Mouse (Mus musculus): ENCODE measurements around the gene Usp8. TPM values are rescaled to one million over a fixed set of nuclear protein-coding genes. Genes with fewer than 3 reads are reported as not detected.

The Usp8 gene
- polyA plus RNA-seq, 1 experiment: 31.2 TPM

GRCm38 (mm10) chr2:126675169-126676121 lies 31.7 kb upstream of the Usp8 start:
- Histone ChIP-seq H3K4me3 (ENCODE audit: insufficient read depth, low read depth, low read length) (peak overlapping the region; percentile 86), H3K4me1 (ENCODE audit: control insufficient read depth, insufficient read depth, low read length) (peaks cover 15% of the 10 kb centered on the region)
- under 1% methylated on average over 99 of the region's 99 CpGs for WGBS

GRCm38 (mm10) chr2:126676122-126676515 lies 31.0 kb upstream of the Usp8 start, which contains the start of gene Gabpb1:
Gene Gabpb1, minus strand, starts transcription at chr2:126676337.
- Histone ChIP-seq H3K4me3 (ENCODE audit: insufficient read depth, low read depth, low read length) (peak within 1 kb of the TSS; percentile 86), H3K4me1 (ENCODE audit: control insufficient read depth, insufficient read depth, low read length) (peaks cover 15% of the 10 kb centered on the region), H3K27ac (ENCODE audit: insufficient read depth, low read depth, low read length) (peak within 1 kb of the TSS; percentile 94), H3K27me3 (replicated peaks; ENCODE audit: control insufficient read depth, insufficient read depth, low read length) (no peaks in the 10 kb centered on the region), H3K36me3 (ENCODE audit: control insufficient read depth, insufficient read depth, low read length) (no peaks in the 10 kb centered on the region)
- DNase-seq: no peak
- WGBS: 18% methylated on average over 12 of the region's 12 CpGs
- TF ChIP-seq CTCF (conservative IDR thresholded peaks at IDR 0.05; ENCODE audit: insufficient read depth, insufficient read length, low read depth, low read length): no peak
- TF ChIP-seq POLR2A (IDR thresholded peaks at IDR 0.05; ENCODE audit: low read depth, low read length): no peak

More at GRCm38 (mm10) chr2:126675169-126676121, 31.7 kb upstream of the Usp8 start:
- Histone ChIP-seq H3K36me3 (ENCODE audit: control insufficient read depth, insufficient read depth, low read length) (no peaks in the 10 kb centered on the region), H3K27ac (ENCODE audit: insufficient read depth, low read depth, low read length) (peak overlapping the region; percentile 94), H3K27me3 (replicated peaks; ENCODE audit: control insufficient read depth, insufficient read depth, low read length) (no peaks in the 10 kb centered on the region)
- DNase-seq: peak; percentile 93
- TF ChIP-seq POLR2A (IDR thresholded peaks at IDR 0.05; ENCODE audit: low read depth, low read length): peak; percentile 83
- no peak for TF ChIP-seq CTCF (conservative IDR thresholded peaks at IDR 0.05; ENCODE audit: insufficient read depth, insufficient read length, low read depth, low read length)

GRCm38 (mm10) chr2:126677366-126677765 lies 29.8 kb upstream of the Usp8 start:
- H3K27ac ChIP-seq (ENCODE audit: insufficient read depth, low read depth, low read length): 0 out of 2 replicates have a peak overlapping the region, but pooled peaks have one; percentile 20
- TF ChIP-seq CTCF (conservative IDR thresholded peaks at IDR 0.05; ENCODE audit: insufficient read depth, insufficient read length, low read depth, low read length) (no peak), POLR2A (IDR thresholded peaks at IDR 0.05; ENCODE audit: low read depth, low read length) (no peak)
- 57% methylated on average over 1 of the region's 1 CpGs for WGBS
- H3K27me3 ChIP-seq (replicated peaks; ENCODE audit: control insufficient read depth, insufficient read depth, low read length): no peaks in the 10 kb centered on the region
- H3K4me1 ChIP-seq (ENCODE audit: control insufficient read depth, insufficient read depth, low read length): peaks cover 12% of the 10 kb centered on the region
- H3K36me3 ChIP-seq (ENCODE audit: control insufficient read depth, insufficient read depth, low read length): no peaks in the 10 kb centered on the region
- no peak overlapping the region for H3K4me3 ChIP-seq (ENCODE audit: insufficient read depth, low read depth, low read length)
- no peak for DNase-seq

GRCm38 (mm10) chr2:126682333-126682732 lies 24.8 kb upstream of the Usp8 start:
- 49% methylated on average over 2 of the region's 2 CpGs for WGBS
- Histone ChIP-seq H3K36me3 (ENCODE audit: control insufficient read depth, insufficient read depth, low read length) (no peaks in the 10 kb centered on the region), H3K27ac (ENCODE audit: insufficient read depth, low read depth, low read length) (peak overlapping the region; percentile 76), H3K4me3 (ENCODE audit: insufficient read depth, low read depth, low read length) (no peak overlapping the region), H3K27me3 (replicated peaks; ENCODE audit: control insufficient read depth, insufficient read depth, low read length) (no peaks in the 10 kb centered on the region), H3K4me1 (ENCODE audit: control insufficient read depth, insufficient read depth, low read length) (peaks cover 2% of the 10 kb centered on the region; the same call in 1 of the 2 replicates)
- DNase-seq: peak; percentile 51
- TF ChIP-seq CTCF (conservative IDR thresholded peaks at IDR 0.05; ENCODE audit: insufficient read depth, insufficient read length, low read depth, low read length) (no peak), POLR2A (IDR thresholded peaks at IDR 0.05; ENCODE audit: low read depth, low read length) (no peak)

GRCm38 (mm10) chr2:126682937-126683336 lies 24.2 kb upstream of the Usp8 start:
- no peaks in the 10 kb centered on the region for H3K36me3 ChIP-seq (ENCODE audit: control insufficient read depth, insufficient read depth, low read length)
- WGBS: 83% methylated on average over 1 of the region's 1 CpGs
- no peak overlapping the region for H3K4me3 ChIP-seq (ENCODE audit: insufficient read depth, low read depth, low read length)
- TF ChIP-seq POLR2A (IDR thresholded peaks at IDR 0.05; ENCODE audit: low read depth, low read length) (no peak), CTCF (conservative IDR thresholded peaks at IDR 0.05; ENCODE audit: insufficient read depth, insufficient read length, low read depth, low read length) (no peak)
- H3K27me3 ChIP-seq (replicated peaks; ENCODE audit: control insufficient read depth, insufficient read depth, low read length): no peaks in the 10 kb centered on the region
- no peaks in the 10 kb centered on the region; the same call in 1 of the 2 replicates for H3K4me1 ChIP-seq (ENCODE audit: control insufficient read depth, insufficient read depth, low read length)
- H3K27ac ChIP-seq (ENCODE audit: insufficient read depth, low read depth, low read length): no peak overlapping the region
- DNase-seq: no peak

GRCm38 (mm10) chr2:126691290-126691689 lies 15.8 kb upstream of the Usp8 start:
- 83% methylated on average over 3 of the region's 3 CpGs for whole genome bisulfite sequencing
- no peak for TF ChIP-seq POLR2A (IDR thresholded peaks at IDR 0.05; ENCODE audit: low read depth, low read length)
- no peak for TF ChIP-seq CTCF (conservative IDR thresholded peaks at IDR 0.05; ENCODE audit: insufficient read depth, insufficient read length, low read depth, low read length)
- no peak for DNase-seq
- Histone ChIP-seq H3K4me3 (ENCODE audit: insufficient read depth, low read depth, low read length) (no peak overlapping the region), H3K4me1 (ENCODE audit: control insufficient read depth, insufficient read depth, low read length) (no peaks in the 10 kb centered on the region), H3K36me3 (ENCODE audit: control insufficient read depth, insufficient read depth, low read length) (no peaks in the 10 kb centered on the region), H3K27ac (ENCODE audit: insufficient read depth, low read depth, low read length) (no peak overlapping the region), H3K27me3 (replicated peaks; ENCODE audit: control insufficient read depth, insufficient read depth, low read length) (no peaks in the 10 kb centered on the region)

GRCm38 (mm10) chr2:126695285-126695684 lies 11.8 kb upstream of the Usp8 start:
- no peak overlapping the region for H3K4me3 ChIP-seq (ENCODE audit: insufficient read depth, low read depth, low read length)
- H3K27ac ChIP-seq (ENCODE audit: insufficient read depth, low read depth, low read length): no peak overlapping the region
- H3K27me3 ChIP-seq (replicated peaks; ENCODE audit: control insufficient read depth, insufficient read depth, low read length): no peaks in the 10 kb centered on the region
- TF ChIP-seq CTCF (conservative IDR thresholded peaks at IDR 0.05; ENCODE audit: insufficient read depth, insufficient read length, low read depth, low read length) (no peak), POLR2A (IDR thresholded peaks at IDR 0.05; ENCODE audit: low read depth, low read length) (no peak)
- WGBS: 83% methylated on average over 6 of the region's 6 CpGs
- H3K4me1 ChIP-seq (ENCODE audit: control insufficient read depth, insufficient read depth, low read length): no peaks in the 10 kb centered on the region
- no peaks in the 10 kb centered on the region for H3K36me3 ChIP-seq (ENCODE audit: control insufficient read depth, insufficient read depth, low read length)
- no peak for DNase-seq

Measured in kidney, adult 2 months (tissue).